Mouse (Mus musculus) cerebellum, adult 2 months (tissue): ENCODE data around the gene Pdxp.

Source experiments
- CTCF ChIP-seq: fragments of 200-500 bp; IDR thresholded peaks from 2 replicates; pipeline ENCODE4 v1.5.1; 2011; ENCODE audit warnings: low read depth, mild to moderate bottlenecking, control low read depth, low read length, moderate library complexity, borderline replicate concordance; ENCODE audit not compliant: insufficient read depth
- POLR2A ChIP-seq: fragments of 200-500 bp; IDR thresholded peaks from 2 replicates; pipeline ENCODE4 v1.6.1; 2011; ENCODE audit warnings: low read length, control low read depth, borderline replicate concordance; ENCODE audit not compliant: insufficient read depth

GRCm38 (mm10) chr15:78930192-78930706 lies 16.5 kb downstream of the Pdxp start:
- no peak for TF ChIP-seq CTCF
- no peak for TF ChIP-seq POLR2A
